Mouse (Mus musculus) olfactory bulb, adult 2 months (tissue): ENCODE data around the gene Gm49027. TPM values are rescaled to one million over a fixed set of nuclear protein-coding genes. Genes with fewer than 3 reads are reported as not detected.

Source experiments
- H3K27ac ChIP-seq: fragments of 200-500 bp; 2 replicates; pipeline ENCODE4 v1.5.1; 2012; ENCODE audit warnings: low read depth, low read length; ENCODE audit not compliant: insufficient read depth
- H3K4me1 ChIP-seq: fragments of 200-500 bp; 2 replicates; pipeline ENCODE4 v1.6.1; 2012; ENCODE audit warnings: low read length; ENCODE audit not compliant: control insufficient read depth, insufficient read depth
- H3K4me3 ChIP-seq: fragments of 200-500 bp; 2 replicates; pipeline ENCODE4 v1.5.1; 2012; ENCODE audit warnings: mild to moderate bottlenecking, low read depth, low read length, moderate library complexity; ENCODE audit not compliant: insufficient read depth
- CTCF ChIP-seq: fragments of 200-500 bp; IDR thresholded peaks from 2 replicates; pipeline ENCODE4 v1.5.1; 2012; ENCODE audit warnings: low read depth, mild to moderate bottlenecking, low read length, moderate library complexity; ENCODE audit not compliant: insufficient read depth
- POLR2A ChIP-seq: fragments of 200-500 bp; IDR thresholded peaks from 2 replicates; pipeline ENCODE4 v1.6.1; 2012; ENCODE audit warnings: mild to moderate bottlenecking, low read depth, low read length, moderate library complexity; ENCODE audit not compliant: insufficient read depth
- WGBS: fragments of 180-500 bp; shearing (Covaris S2); methylation state at CpG from one replicate; pipeline ENCODE4 v1.1.7; 2018; 5-methylcytosine and 5-hydroxymethylcytosine counted together
- polyA plus RNA-seq: library from polyadenylated mRNA; stranded (reverse); fragments of >200 nt; gene quantifications from 2 replicates; pipeline ENCODE4 v1.2.4, GENCODE M21; 2012; ENCODE audit warnings: low replicate concordance; ENCODE audit not compliant: missing spikeins, insufficient read depth, insufficient read length

Gene Gm49027
- polyA plus RNA-seq, 1 experiment = not detected

DNA sequence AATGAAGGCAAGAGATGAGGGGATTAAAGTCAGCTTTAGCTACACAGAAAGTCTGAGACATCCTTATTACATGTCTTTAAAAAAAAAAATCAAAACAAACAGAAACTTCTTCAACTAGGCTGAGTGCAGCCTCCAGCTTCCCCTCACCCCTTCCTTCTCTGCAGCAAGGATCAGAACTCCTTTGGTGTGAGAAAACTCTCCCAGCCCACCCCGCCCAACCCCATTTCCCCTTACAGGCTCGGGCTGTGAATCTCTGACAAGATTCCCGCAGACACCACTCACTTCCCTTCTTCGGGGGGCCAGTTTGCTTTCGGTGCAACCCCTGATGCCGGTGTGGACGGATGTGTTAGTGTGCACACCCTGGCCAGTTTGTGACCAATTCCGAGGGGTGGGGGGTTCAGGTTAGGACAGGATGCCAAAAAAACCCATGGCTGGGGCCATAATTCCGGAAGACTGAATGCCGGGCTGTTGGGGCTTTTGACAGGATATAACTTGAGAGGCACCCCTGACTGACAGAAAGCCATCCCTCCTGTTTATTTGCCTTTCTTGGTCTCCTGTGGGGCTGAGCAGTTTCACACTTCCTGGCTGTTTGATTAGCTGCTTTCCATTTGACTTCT is 54.4 kb downstream of the Gm49027 start:
- Histone ChIP-seq H3K4me3 (no peak overlapping the region), H3K27ac (no peak overlapping the region), H3K4me1 (no peaks in the 10 kb centered on the region)
- TF ChIP-seq POLR2A (no peak), CTCF (no peak)
- 77% methylated on average over 10 of the region's 10 CpGs for whole genome bisulfite sequencing

DNA sequence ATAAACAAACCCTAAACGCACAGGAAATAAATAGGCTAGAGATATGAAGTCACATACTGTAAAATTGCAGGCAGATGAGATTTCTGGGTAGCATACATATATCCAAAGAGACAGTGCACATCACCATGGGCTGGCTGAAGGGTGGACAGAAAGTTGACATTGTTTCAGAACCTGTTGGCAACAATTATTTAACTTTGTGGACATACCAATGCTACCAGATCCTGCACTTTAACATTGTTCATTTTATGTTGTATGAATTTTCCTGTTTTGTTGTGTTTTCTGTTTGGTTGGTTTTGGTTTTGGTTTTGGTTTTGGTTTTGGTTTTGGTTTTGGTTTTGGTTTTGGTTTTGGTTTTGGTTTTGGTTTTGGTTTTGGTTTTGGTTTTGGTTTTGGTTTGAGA is 60.6 kb downstream of the Gm49027 start:
- H3K4me3 ChIP-seq = no peak overlapping the region
- WGBS = 89% methylated on average over 1 of the region's 1 CpGs
- TF ChIP-seq CTCF (no peak), POLR2A (no peak)
- H3K27ac ChIP-seq = no peak overlapping the region
- no peaks in the 10 kb centered on the region; the same call in 1 of the 2 replicates for H3K4me1 ChIP-seq

Other genes with a start within 250 kb of the Gm49027 start
- not detected in 2 replicates for gene Bcl7a, start 181.7 kb downstream of the Gm49027 start, polyA plus RNA-seq
- gene Mlxip, start 130.7 kb downstream of the Gm49027 start, polyA plus RNA-seq = not detected in 2 replicates
- gene Lrrc43, start 36.2 kb downstream of the Gm49027 start, polyA plus RNA-seq = not detected in 2 replicates
- gene Il31, start 36.0 kb downstream of the Gm49027 start, polyA plus RNA-seq = not detected in 2 replicates
- gene B3gnt4, start 15.0 kb downstream of the Gm49027 start, polyA plus RNA-seq = not detected in 2 replicates
- gene Diablo, start 1.3 kb downstream of the Gm49027 start, polyA plus RNA-seq = not detected in 2 replicates
- gene Vps33a, start 47.5 kb upstream of the Gm49027 start, polyA plus RNA-seq = not detected in 2 replicates
- gene Clip1, start 159.1 kb upstream of the Gm49027 start, polyA plus RNA-seq = not detected in 2 replicates
- gene Zcchc8, start 195.6 kb upstream of the Gm49027 start, polyA plus RNA-seq = not detected in 2 replicates
- 245 and 278 TPM in 2 replicates for gene Rsrc2, start 223.9 kb upstream of the Gm49027 start, polyA plus RNA-seq
- not detected in 2 replicates for gene Kntc1, start 224.2 kb upstream of the Gm49027 start, polyA plus RNA-seq